Mouse (Mus musculus): ENCODE data around the gene Sco1. TPM values are rescaled to one million over a fixed set of nuclear protein-coding genes. Genes with fewer than 3 reads are reported as not detected.

The Sco1 gene
- polyA plus RNA-seq, 1 experiment from 2014 or later = 8.2 TPM

DNA sequence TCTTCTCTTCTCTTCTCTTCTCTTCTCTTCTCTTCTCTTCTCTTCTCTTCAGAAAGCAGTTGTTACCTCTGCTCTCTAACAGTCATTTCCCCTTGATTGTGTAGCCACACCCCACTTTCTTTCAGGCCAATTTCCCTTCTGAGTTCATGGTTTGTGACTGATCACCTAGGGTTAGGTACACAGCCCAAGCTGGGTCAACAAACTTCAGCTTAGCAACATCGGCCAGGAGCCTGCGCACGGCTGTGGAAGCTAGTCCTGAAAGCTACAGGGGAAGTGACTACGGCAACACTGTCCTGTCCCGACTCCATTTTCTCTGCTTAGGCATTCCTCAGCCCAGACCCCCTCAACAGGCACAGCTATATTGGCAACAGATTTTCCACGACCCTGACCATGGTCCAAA, 7.5 kb upstream of the Sco1 start:
- 70% methylated on average over 6 of the region's 6 CpGs for WGBS (ENCODE audit: insufficient replicate concordance)
- H3K4me3 ChIP-seq (replicated peaks) = no peak overlapping the region
- peaks cover 24% of the 10 kb centered on the region for H3K4me1 ChIP-seq (replicated peaks)
- ATAC-seq (ENCODE audit: low read depth) (peak; percentile 72), DNase-seq (no peak)
- no peaks in the 10 kb centered on the region for H3K9me3 ChIP-seq (replicated peaks)
- no peak overlapping the region for H3K27ac ChIP-seq
- peaks cover 30% of the 10 kb centered on the region for H3K36me3 ChIP-seq
- H3K4me2 ChIP-seq = no peak overlapping the region
- H3K27me3 ChIP-seq = no peaks in the 10 kb centered on the region
- H3K9ac ChIP-seq = no peak overlapping the region

- H3K4me3 ChIP-seq (replicated peaks) = no peak overlapping the region
- 0 out of 2 replicates have a peak, but pooled peaks cover 10% of the 10 kb centered on the region for H3K36me3 ChIP-seq
- no peaks in the 10 kb centered on the region for H3K27me3 ChIP-seq
- H3K4me2 ChIP-seq = no peak overlapping the region
- H3K9me3 ChIP-seq (replicated peaks) = no peaks in the 10 kb centered on the region
- DNase-seq (no peak), ATAC-seq (ENCODE audit: low read depth) (no peak)
- no peak overlapping the region for H3K9ac ChIP-seq
- H3K27ac ChIP-seq = no peak overlapping the region
- WGBS (ENCODE audit: insufficient replicate concordance) = 57% methylated on average over 5 of the region's 5 CpGs
- H3K4me1 ChIP-seq (replicated peaks) = peaks cover 31% of the 10 kb centered on the region
Measured at GRCm38 (mm10) chr11:67047199-67047598, 5.3 kb upstream of the Sco1 start.

DNA sequence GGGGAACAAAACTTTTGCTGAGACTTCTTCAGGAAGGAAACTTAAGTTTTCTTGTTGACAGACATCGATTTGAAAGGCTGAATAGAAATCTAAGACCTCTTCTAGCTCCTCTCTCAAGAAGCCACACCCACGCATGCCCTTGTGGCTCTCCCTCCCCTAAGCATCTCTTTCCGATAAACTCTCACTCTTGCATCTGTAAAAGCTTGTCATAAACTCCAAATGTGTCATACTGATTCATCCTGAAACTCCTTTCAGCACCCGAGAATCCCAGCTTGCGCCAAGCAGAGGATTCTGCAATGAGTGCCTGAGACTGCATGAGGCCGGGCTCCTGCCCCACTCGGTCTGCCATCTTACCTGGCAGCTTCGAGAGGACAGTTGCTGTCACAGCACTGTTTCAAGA, 4.0 kb upstream of the Sco1 start:
- Histone ChIP-seq H3K4me2 (no peak overlapping the region), H3K4me1 (replicated peaks) (peaks cover 31% of the 10 kb centered on the region), H3K27ac (no peak overlapping the region), H3K9me3 (replicated peaks) (no peaks in the 10 kb centered on the region), H3K9ac (no peak overlapping the region), H3K4me3 (replicated peaks) (no peak overlapping the region), H3K36me3 (0 out of 2 replicates have a peak, but pooled peaks cover 10% of the 10 kb centered on the region), H3K27me3 (no peaks in the 10 kb centered on the region)
- WGBS (ENCODE audit: insufficient replicate concordance) = 78% methylated on average over 8 of the region's 8 CpGs
- no peak for DNase-seq
- no peak for ATAC-seq (ENCODE audit: low read depth)

DNA sequence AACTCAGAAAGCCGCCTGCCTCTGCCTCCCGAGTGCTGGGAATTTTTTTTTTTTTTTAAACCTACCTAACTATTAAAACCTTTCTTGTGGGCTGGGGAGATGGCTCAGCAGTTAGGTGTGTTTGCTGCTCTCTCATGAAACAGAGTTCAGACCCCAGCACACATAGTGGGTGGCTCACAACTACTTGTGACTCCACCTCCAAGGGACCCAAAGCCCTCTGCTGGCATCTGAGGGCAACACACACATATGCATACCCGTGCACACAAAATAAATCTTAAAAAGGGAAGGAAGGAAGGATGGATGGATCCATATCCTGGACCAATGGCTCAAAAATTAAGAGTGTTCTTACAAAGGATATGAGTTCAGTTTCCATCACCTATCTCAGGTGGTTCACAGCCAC, 3.2 kb upstream of the Sco1 start:
- 0 out of 2 replicates have a peak, but pooled peaks cover 10% of the 10 kb centered on the region for H3K36me3 ChIP-seq
- no peak for DNase-seq
- no peaks in the 10 kb centered on the region for H3K27me3 ChIP-seq
- H3K4me1 ChIP-seq (replicated peaks) = peaks cover 36% of the 10 kb centered on the region
- H3K27ac ChIP-seq = no peak overlapping the region
- no peaks in the 10 kb centered on the region for H3K9me3 ChIP-seq (replicated peaks)
- ATAC-seq (ENCODE audit: low read depth) = no peak
- H3K4me3 ChIP-seq (replicated peaks) = no peak overlapping the region
- 55% methylated on average over 3 of the region's 3 CpGs for WGBS (ENCODE audit: insufficient replicate concordance)
- no peak overlapping the region for H3K4me2 ChIP-seq
- no peak overlapping the region for H3K9ac ChIP-seq

- peak; percentile 57 for ATAC-seq (ENCODE audit: low read depth)
- peak overlapping the region; percentile 84 for H3K27ac ChIP-seq
- H3K4me1 ChIP-seq (replicated peaks) = peaks cover 24% of the 10 kb centered on the region
- H3K9ac ChIP-seq = peak overlapping the region; percentile 84
- H3K27me3 ChIP-seq = no peaks in the 10 kb centered on the region
- WGBS (ENCODE audit: insufficient replicate concordance) = 15% methylated on average over 16 of the region's 16 CpGs
- H3K9me3 ChIP-seq (replicated peaks) = no peaks in the 10 kb centered on the region
- H3K4me2 ChIP-seq = peak overlapping the region; percentile 83
- peaks cover 15% of the 10 kb centered on the region for H3K36me3 ChIP-seq
- DNase-seq = no peak
- peak overlapping the region; percentile 88 for H3K4me3 ChIP-seq (replicated peaks)
Measured at GRCm38 (mm10) chr11:67051676-67052320, 672 bp upstream of the Sco1 start.

- Histone ChIP-seq H3K36me3 (peaks cover 39% of the 10 kb centered on the region), H3K4me2 (no peak overlapping the region), H3K27ac (no peak overlapping the region), H3K9me3 (replicated peaks) (no peaks in the 10 kb centered on the region), H3K9ac (no peak overlapping the region), H3K4me3 (replicated peaks) (no peak overlapping the region), H3K27me3 (no peaks in the 10 kb centered on the region), H3K4me1 (replicated peaks) (peaks cover 23% of the 10 kb centered on the region)
- DNase-seq = no peak
- no peak for ATAC-seq (ENCODE audit: low read depth)
- 79% methylated on average over 8 of the region's 8 CpGs for WGBS (ENCODE audit: insufficient replicate concordance)
Measured at GRCm38 (mm10) chr11:67054754-67055365, 2.4 kb downstream of the Sco1 start.

DNA sequence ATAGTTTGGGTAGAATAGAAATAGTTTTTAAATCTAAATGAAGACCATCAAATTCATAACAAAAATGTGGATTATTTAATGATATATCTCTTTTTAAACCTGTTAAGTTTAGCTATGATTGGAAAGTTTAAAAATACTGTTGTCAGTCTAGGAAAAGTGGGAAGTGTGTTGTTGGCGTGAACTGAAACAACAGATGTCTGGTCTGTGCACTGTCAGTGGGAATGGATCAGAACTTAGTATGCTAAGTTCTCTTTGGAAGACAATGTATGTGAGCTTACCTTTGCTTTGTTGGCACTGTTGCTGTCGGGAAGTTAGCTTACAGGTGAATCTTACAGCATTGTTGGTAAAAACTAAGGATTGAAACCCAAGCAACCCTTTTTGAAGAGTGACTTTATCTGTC, 8.8 kb downstream of the Sco1 start:
- WGBS (ENCODE audit: insufficient replicate concordance) = 78% methylated on average over 2 of the region's 2 CpGs

GRCm38 (mm10) chr11:67062726-67063125, 10.3 kb downstream of the Sco1 start:
- Histone ChIP-seq H3K9me3 (replicated peaks) (no peaks in the 10 kb centered on the region), H3K27ac (no peak overlapping the region), H3K4me1 (replicated peaks) (no peaks in the 10 kb centered on the region), H3K9ac (no peak overlapping the region), H3K4me3 (replicated peaks) (no peak overlapping the region), H3K4me2 (no peak overlapping the region), H3K36me3 (peaks cover 75% of the 10 kb centered on the region), H3K27me3 (no peaks in the 10 kb centered on the region)
- ATAC-seq (ENCODE audit: low read depth) = no peak
- 79% methylated on average over 3 of the region's 3 CpGs for WGBS (ENCODE audit: insufficient replicate concordance)
- DNase-seq = no peak

More for the DNA sequence above, 8.8 kb downstream of the Sco1 start:
- Histone ChIP-seq H3K9ac (no peak overlapping the region), H3K4me1 (replicated peaks) (no peaks in the 10 kb centered on the region), H3K9me3 (replicated peaks) (no peaks in the 10 kb centered on the region), H3K4me3 (replicated peaks) (no peak overlapping the region), H3K36me3 (peaks cover 85% of the 10 kb centered on the region), H3K4me2 (no peak overlapping the region), H3K27ac (no peak overlapping the region), H3K27me3 (no peaks in the 10 kb centered on the region)
- ATAC-seq (ENCODE audit: low read depth) (no peak), DNase-seq (no peak)

GRCm38 (mm10) chr11:67067741-67068140, 15.3 kb downstream of the Sco1 start:
- Histone ChIP-seq H3K9me3 (replicated peaks) (no peaks in the 10 kb centered on the region), H3K4me2 (no peak overlapping the region), H3K9ac (no peak overlapping the region), H3K36me3 (peaks cover 36% of the 10 kb centered on the region), H3K4me1 (replicated peaks) (no peaks in the 10 kb centered on the region), H3K27ac (no peak overlapping the region), H3K27me3 (no peaks in the 10 kb centered on the region), H3K4me3 (replicated peaks) (no peak overlapping the region)
- WGBS (ENCODE audit: insufficient replicate concordance) = 71% methylated on average over 3 of the region's 3 CpGs
- ATAC-seq (ENCODE audit: low read depth) = no peak
- DNase-seq = no peak

GRCm38 (mm10) chr11:67072615-67073130, 20.2 kb downstream of the Sco1 start:
- ATAC-seq (ENCODE audit: low read depth) (no peak), DNase-seq (no peak)
- Histone ChIP-seq H3K36me3 (no peaks in the 10 kb centered on the region), H3K4me2 (no peak overlapping the region), H3K4me1 (replicated peaks) (no peaks in the 10 kb centered on the region), H3K9ac (no peak overlapping the region), H3K9me3 (replicated peaks) (no peaks in the 10 kb centered on the region), H3K27me3 (no peaks in the 10 kb centered on the region), H3K4me3 (replicated peaks) (no peak overlapping the region), H3K27ac (no peak overlapping the region)
- WGBS (ENCODE audit: insufficient replicate concordance) = 72% methylated on average over 15 of the region's 15 CpGs

DNA sequence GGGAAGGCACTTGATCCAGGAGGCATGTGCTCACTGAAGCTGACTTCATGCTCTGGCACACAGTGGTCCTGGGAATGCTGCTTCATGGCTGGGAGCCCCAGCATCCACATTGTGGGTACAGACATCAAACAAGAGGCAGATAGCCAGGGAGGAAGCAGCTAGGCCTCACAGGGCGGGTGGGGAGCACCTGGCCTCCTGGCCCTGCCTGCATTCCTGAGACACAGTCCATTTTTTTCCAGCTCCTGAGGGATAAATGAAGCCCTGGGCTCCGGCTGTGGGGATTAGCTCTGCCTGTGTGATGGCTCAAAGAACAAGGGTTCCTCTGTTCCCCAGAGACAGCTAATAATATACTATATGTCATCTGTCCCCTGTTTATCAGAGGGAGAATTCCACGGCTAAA, 22.6 kb downstream of the Sco1 start:
- Histone ChIP-seq H3K27me3 (no peaks in the 10 kb centered on the region), H3K4me2 (no peak overlapping the region), H3K9ac (no peak overlapping the region), H3K4me1 (replicated peaks) (no peaks in the 10 kb centered on the region), H3K9me3 (replicated peaks) (no peaks in the 10 kb centered on the region), H3K4me3 (replicated peaks) (no peak overlapping the region), H3K36me3 (no peaks in the 10 kb centered on the region), H3K27ac (no peak overlapping the region)
- WGBS (ENCODE audit: insufficient replicate concordance) = 69% methylated on average over 3 of the region's 3 CpGs
- DNase-seq (no peak), ATAC-seq (ENCODE audit: low read depth) (no peak)

DNA sequence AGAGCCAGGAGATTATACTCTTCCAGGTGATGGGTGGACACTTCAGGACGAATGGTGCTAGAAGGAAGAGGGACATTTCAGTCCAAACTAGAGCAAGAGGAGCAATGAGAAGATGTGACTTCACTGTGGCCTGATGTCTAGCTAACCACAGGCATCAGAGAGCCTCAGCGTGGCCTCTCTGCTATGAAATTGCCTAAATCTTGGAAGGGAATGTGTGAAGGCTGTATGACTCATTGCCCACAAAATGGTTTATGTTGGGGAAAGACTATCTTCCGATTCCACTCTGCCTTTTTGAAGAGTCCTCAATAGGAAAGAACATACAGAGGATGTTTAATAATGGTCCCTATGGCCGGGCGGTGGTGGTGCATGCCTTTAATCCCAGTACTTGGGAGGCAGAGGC, 24.3 kb downstream of the Sco1 start:
- no peak overlapping the region for H3K4me2 ChIP-seq
- no peak overlapping the region for H3K27ac ChIP-seq
- no peak overlapping the region for H3K4me3 ChIP-seq (replicated peaks)
- ATAC-seq (ENCODE audit: low read depth) = no peak
- no peak overlapping the region for H3K9ac ChIP-seq
- H3K4me1 ChIP-seq (replicated peaks) = peaks cover 3% of the 10 kb centered on the region; the same call in 1 of the 2 replicates
- no peaks in the 10 kb centered on the region for H3K27me3 ChIP-seq
- DNase-seq = no peak
- 63% methylated on average over 5 of the region's 5 CpGs for WGBS (ENCODE audit: insufficient replicate concordance)
- H3K36me3 ChIP-seq = no peaks in the 10 kb centered on the region
- H3K9me3 ChIP-seq (replicated peaks) = no peaks in the 10 kb centered on the region

Data from liver, embryonic 13.5 days (tissue).